Mouse (Mus musculus) ovary, postnatal 10 days (tissue): ENCODE measurements around the gene Rxfp2.

Experiments
- DNase-seq: peaks from one replicate; pipeline ENCODE4 v3.0.0; 2022; ENCODE audit warnings: low spot score

Gene Rxfp2

GRCm38 (mm10) chr5:150018656-150019055 lies at the start of gene Rxfp2:
Gene Rxfp2, plus strand, starts transcription at chr5:150018675.
- DNase-seq, result no peak

DNA sequence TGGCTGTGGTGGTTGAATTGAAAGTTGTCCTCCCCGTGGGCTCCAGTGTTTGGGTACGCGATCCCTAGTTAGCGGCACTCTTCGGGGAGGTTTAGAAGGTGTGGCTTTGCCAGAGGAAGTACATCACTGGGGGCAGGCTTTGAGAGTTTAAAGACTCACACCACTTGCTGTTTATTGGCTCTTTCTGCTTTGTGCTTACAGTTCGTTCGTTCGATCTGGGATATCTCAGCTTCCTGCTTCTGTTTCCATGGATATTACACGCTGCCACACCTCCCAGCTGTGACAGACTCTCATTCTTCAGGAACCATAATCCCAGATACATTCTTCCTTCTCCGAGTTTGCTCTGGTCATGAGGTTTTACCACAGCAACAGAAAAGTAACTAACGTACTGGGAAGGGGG lies 48.2 kb upstream of the Rxfp2 start:
- DNase-seq, result no peak

- no peak for DNase-seq
Measured at GRCm38 (mm10) chr5:149977027-149977426, 41.4 kb upstream of the Rxfp2 start.

GRCm38 (mm10) chr5:149983621-149984020 lies 34.9 kb upstream of the Rxfp2 start:
- no peak for DNase-seq

DNA sequence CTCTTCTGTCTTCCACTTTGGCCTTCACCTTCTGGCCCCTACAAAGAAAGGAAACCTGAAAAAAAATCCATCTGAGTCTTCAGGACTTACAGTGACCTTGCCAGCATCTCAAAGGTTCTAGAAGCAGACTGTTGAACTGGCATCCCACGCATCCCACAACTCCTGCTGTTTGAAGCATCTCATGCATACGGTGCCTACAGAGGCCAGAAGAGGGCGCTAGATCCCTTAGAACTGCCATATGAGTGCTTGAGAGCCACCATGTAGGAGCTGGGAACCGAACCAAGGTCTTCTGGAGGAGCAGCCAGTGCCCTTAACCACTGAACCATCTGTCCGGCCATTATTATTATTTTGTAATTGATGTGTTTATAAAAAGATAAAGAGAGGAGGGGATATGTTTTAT lies 23.9 kb upstream of the Rxfp2 start:
- DNase-seq, result no peak

DNA sequence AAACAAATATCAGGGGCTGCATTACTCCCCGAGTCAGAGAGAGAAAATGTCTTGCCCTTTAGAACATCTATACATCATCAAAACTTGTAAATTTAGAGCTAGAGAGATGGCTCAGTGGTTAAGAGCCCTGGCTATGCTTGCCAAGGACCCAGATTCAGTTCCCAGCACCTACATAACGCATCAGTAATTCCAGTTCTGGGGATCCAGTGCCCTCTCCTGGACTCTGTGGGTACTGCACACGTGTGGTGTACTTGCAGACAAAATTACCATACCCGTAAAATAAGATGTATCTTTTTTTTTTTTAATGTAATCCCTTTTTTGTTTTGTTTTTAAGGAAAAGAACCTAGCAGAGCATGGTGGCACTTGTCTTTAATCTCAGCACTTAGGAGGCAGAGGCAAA lies 21.9 kb upstream of the Rxfp2 start:
- no peak for DNase-seq

DNA sequence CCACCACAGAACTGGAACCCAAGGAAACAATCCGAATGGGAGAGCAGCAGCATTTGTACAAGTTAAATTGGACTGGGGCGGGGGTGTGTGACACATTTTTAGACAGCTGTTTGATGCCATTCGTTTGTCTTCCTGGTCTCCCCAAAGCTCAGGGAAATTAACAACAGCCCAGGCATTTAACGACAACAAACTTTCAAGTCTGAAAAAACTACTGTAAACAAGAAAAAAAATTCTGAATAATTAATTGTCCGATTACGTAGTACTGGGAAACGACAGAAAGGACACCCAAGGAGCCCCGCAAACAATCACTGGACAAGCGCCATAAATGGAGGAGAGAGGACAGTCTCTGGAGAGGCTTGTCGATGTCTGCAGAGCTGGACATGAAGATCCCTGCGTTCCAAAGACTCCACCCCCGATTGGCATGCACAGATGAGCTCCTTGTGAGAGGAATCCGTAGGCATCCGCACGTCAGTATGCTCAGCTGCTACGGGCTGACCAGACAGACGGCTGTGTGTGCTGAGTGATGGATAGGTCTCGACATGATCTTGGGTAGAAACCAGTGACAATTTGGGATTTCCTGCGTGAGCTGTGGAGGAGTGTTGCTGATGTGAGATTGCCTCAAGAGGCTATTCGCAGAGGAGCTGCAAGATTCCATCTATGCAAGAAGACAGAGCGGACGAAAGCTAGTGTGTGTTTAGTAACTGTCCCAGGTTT lies 21.0 kb upstream of the Rxfp2 start:
- no peak for DNase-seq

GRCm38 (mm10) chr5:149998311-149998710 lies 20.2 kb upstream of the Rxfp2 start:
- DNase-seq, result no peak

GRCm38 (mm10) chr5:150005355-150005754 lies 13.1 kb upstream of the Rxfp2 start:
- no peak for DNase-seq

DNA sequence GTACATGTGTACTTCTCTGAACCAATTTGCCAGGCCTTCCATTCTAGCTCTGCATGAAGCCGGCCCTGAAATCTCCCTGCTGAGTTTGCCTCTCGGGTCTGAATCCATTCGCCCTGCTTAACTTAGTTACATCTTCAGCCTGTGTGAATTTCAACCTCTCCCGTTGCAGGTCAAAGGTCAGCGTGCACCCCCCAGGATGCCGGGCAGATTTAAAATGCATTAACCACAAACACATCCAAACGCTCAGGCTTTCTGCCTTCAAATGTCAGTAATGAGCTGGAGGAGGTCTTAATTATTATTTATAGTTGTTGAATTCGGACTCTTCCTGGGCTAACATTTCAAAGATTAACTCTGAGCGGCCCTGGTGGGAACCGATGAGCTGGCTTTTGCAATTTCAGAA lies 1.6 kb upstream of the Rxfp2 start:
- DNase-seq, result no peak

DNA sequence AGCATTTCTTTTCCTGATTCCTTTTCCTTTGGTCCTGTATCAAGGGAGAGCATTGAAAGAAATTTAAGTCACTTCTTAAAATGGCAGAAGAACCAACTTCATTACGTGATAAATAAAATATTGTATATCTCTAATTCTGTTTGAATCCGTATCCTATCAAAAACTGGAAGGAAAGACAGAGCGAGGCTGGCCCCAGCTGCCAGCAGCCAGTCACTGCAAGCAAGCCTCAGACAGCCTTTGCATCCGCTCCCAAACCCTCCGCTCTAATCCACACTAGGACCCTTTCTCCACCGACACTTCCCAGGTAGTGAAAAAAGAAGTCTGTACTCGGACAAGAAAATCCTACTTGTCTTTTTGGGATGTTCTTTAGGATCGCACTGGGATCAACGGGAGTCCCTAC lies 803 bp upstream of the Rxfp2 start:
- DNase-seq, result no peak

DNA sequence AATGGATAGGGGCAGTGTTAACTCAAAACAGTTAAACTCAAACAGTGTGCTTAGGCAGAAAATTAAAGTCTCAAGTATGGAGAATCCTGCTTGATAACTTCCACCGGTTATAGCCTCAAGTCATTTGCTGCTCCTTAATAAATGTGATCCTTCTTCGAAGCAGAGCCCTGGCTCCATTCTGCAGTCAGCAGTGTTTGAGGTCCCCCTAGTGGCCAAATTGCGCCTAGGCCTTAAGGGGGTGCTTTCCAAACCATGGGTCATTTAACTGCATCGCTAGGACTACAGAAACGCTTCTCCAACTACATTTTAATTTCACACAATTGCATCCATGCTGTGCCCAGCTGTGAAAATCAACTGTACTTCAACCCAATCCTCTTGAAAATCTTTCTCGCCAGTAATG lies 2.4 kb downstream of the Rxfp2 start:
- peak; percentile 77 for DNase-seq

DNA sequence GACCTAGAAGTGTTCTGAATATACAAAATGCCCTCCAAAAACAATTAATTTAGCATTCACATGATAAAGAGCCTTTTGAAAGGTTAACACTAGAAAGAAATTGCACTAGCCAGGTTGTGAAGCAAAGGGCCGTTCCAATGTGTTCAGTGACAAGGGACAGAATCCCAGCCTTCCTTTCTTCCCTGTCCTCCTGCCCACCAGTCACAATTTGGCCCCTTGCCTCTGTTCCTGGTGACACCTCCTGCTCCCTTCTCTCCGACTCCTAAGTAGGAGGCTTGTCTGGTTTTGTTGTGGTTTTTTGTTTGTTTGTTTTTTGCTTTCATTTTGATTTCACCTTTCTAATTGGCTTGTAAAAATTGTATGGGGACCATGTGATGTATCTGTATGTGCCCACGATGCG lies 3.3 kb downstream of the Rxfp2 start:
- DNase-seq, result no peak

DNA sequence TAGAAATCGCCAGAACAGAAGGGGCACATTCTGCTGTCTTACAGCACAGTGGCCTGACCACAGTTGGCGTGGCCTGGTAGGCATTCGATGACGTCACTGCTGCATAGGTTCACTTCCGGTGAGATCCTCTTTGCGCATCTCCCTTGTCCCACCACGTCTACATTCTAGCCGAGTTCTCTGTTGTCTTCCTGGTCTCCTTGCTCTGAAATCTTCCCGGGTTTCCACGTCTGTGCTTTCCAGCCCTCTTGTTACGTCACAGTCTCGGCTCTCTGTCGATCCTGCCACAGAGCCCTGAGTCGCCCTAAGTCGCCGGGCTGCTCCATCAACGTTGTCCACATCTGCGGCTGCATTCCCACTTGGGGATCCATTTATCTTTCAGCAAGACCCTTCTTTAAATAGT lies 4.1 kb downstream of the Rxfp2 start:
- DNase-seq, result no peak

DNA sequence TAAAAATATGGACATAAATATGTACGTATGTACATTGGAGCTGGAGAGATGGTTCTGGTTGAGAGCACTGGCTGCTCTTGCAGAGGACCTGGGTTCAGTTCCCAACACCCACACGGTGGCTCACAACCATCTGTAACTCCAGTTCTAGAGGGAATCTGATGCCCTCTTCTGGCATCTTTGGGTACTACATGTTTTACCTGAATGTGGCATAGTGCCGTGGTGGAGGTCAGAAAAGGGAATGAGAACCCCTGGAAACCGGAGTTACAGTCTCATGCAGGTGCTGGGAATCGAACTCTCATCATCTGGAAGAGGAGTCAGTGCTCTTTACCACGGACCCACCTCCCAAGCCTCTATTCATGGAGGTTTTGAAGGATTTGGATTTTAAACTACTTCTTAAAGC lies 5.0 kb downstream of the Rxfp2 start:
- no peak for DNase-seq

DNA sequence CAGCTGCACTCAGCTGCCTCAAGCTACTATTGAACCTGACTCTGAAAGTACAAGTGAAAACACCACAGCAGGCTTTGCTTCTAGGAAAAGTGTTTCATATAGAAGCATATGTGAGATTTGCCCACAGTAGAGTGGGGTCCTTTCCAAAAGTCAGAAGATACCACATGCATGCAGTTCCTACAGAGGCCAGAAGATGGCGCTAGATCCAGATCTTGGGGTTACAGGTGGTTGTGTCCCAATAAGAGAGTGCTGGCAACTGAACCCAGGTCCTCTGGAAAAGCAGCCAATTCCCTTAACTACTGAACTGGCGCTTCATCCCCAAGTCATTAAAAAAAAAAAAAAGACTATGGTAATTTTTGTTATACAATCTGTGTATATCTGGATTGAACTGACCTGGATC lies 5.7 kb downstream of the Rxfp2 start:
- DNase-seq, result no peak

DNA sequence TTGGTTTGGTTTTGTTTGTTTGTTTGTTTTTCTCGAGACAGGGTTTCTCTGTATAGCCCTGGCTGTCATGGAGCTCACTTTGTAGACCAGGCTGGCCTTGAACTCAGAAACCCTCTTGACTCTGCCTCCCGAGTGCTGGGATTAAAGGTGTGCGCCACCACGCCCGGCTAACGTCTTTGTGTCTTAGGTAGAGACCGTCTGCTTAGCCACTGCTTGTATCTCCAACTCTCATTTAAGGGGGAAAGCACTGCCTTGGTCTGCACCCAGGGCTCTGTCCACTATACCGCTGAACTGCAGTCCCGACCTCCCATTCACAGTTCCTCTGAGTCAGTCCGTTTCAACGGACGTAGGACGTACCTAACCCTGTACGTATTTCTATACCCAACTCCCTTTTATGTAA lies 6.4 kb downstream of the Rxfp2 start:
- no peak for DNase-seq

- no peak for DNase-seq
Measured at GRCm38 (mm10) chr5:150025326-150025725, 6.9 kb downstream of the Rxfp2 start.

GRCm38 (mm10) chr5:150026509-150027087 lies 8.1 kb downstream of the Rxfp2 start:
- DNase-seq, result no peak

- no peak for DNase-seq
Measured at GRCm38 (mm10) chr5:150031201-150031600, 12.7 kb downstream of the Rxfp2 start.

- DNase-seq, result no peak
Measured at GRCm38 (mm10) chr5:150031634-150032033, 13.2 kb downstream of the Rxfp2 start.

GRCm38 (mm10) chr5:150032075-150032492 lies 13.6 kb downstream of the Rxfp2 start:
- DNase-seq, result no peak

DNA sequence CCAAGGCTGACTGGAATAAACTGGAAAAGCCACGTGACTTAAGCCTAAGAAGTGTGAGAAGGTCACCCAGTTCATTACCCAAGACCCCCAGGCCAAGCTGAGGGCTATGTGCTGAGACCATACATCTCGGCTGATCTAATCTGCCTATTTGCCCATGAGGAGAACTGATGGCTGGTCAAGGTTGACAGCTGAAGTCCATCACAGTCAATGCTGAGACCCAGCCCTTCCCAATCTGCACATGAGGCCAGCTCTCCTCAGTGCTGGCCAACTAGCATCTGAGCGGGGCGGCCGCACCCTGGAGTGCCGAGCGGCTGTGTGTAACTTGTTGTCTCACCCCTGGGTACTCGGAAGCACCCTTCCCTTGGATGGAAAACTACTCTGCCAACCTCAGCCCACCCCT lies 17.8 kb downstream of the Rxfp2 start:
- DNase-seq, result no peak

DNA sequence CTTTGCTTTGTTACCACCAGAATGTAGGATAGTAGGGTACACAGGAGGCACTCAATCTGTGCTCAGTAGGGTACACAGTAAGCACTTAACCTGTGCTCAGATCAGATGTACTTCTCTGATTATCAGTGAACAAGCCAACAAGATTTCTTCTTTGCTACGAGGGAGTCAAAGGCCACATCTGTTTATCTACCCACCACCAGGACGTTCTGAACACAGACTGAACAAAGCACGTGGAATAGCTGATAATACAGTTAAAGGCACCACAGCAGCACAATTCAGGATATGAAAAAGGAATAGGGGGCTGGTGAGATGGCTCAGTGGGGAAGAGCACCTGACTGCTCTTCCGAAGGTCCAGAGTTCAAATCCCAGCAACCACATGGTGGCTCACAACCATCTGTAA lies 18.4 kb downstream of the Rxfp2 start:
- DNase-seq, result no peak
